Mouse (Mus musculus) olfactory bulb, adult 2 months (tissue): ENCODE results near the gene Dus1l.

Experiments used
- CTCF ChIP-seq: fragments of 200-500 bp; IDR thresholded peaks from 2 replicates; pipeline ENCODE4 v1.5.1; 2012; ENCODE audit warnings: low read depth, mild to moderate bottlenecking, low read length, moderate library complexity; ENCODE audit not compliant: insufficient read depth
- POLR2A ChIP-seq: fragments of 200-500 bp; IDR thresholded peaks from 2 replicates; pipeline ENCODE4 v1.6.1; 2012; ENCODE audit warnings: mild to moderate bottlenecking, low read depth, low read length, moderate library complexity; ENCODE audit not compliant: insufficient read depth

- TF ChIP-seq POLR2A (no peak), CTCF (no peak)
Measured at GRCm38 (mm10) chr11:120824787-120825288, 28.6 kb upstream of the Dus1l start.
